Mouse (Mus musculus) heart, embryonic 10.5 days (tissue): Measurements from ENCODE around the gene Batf2. TPM values are rescaled to one million over a fixed set of nuclear protein-coding genes. Genes with fewer than 3 reads are reported as not detected.

Experiments used
- DNase-seq: peaks from one replicate; pipeline ENCODE4 v3.0.0-alpha.2; 2017; ENCODE audit warnings: low spot score
- H3K27ac ChIP-seq: fragments of 300-500 bp; sonication (generic); 2 replicates; pipeline ENCODE4 v1.5.1; 2016; ENCODE audit warnings: mild to moderate bottlenecking
- H3K27me3 ChIP-seq: fragments of 300-500 bp; sonication (generic); 2 replicates; pipeline ENCODE4 v1.6.1; 2016; ENCODE audit warnings: mild to moderate bottlenecking; ENCODE audit not compliant: poor library complexity, insufficient read depth, severe bottlenecking
- H3K36me3 ChIP-seq: fragments of 300-500 bp; sonication (generic); 2 replicates; pipeline ENCODE4 v1.6.1; 2016; ENCODE audit warnings: mild to moderate bottlenecking, moderate library complexity
- H3K4me1 ChIP-seq: fragments of 300-500 bp; sonication (generic); 2 replicates; pipeline ENCODE4 v1.6.1; 2016; ENCODE audit warnings: mild to moderate bottlenecking
- H3K4me3 ChIP-seq: fragments of 300-500 bp; sonication (generic); 2 replicates; pipeline ENCODE4 v1.5.1; 2016; ENCODE audit warnings: mild to moderate bottlenecking, moderate library complexity
- H3K9me3 ChIP-seq: fragments of 300-500 bp; sonication (generic); 2 replicates; pipeline ENCODE4 v1.6.1; 2016; ENCODE audit warnings: mild to moderate bottlenecking, moderate library complexity
- WGBS: fragments of 180-500 bp; shearing (Covaris S2); methylation state at CpG from one replicate; pipeline ENCODE4 v1.1.7; 2016; 5-methylcytosine and 5-hydroxymethylcytosine counted together
- polyA plus RNA-seq: library from polyadenylated mRNA; unstranded; fragments of >200 nt; fragmentation: Nextera tagmentation; extraction: Ambion mirVana; gene quantifications from 2 replicates; pipeline ENCODE4 v1.2.1, GENCODE M21; 2016

The Batf2 gene
- polyA plus RNA-seq, 1 experiment from 2014 or later: not detected

DNA sequence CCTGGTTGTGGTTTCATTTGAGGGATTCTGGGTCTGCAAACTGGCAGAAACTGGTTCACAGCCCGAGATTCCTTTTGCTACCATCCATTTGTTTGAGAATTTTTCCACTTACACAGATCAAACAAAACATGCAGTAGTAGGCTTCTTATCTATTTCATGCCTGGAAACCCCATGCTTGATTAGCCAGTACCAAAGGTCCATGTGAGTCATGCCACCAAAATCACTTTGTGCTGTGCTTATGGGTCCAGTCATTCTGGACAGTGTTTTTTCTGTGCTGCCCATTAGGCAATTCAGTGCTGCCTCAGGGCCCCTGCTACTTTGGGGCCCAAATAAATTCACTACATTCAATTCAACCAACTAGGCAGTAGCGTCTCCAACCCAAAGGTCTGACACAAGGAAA, 63.5 kb downstream of the Batf2 start:
- H3K4me1 ChIP-seq: no peaks in the 10 kb centered on the region
- no peaks in the 10 kb centered on the region for H3K36me3 ChIP-seq
- no peaks in the 10 kb centered on the region for H3K27me3 ChIP-seq
- DNase-seq: no peak
- H3K27ac ChIP-seq: no peak overlapping the region
- no peak overlapping the region for H3K4me3 ChIP-seq
- no peaks in the 10 kb centered on the region for H3K9me3 ChIP-seq
- 77% methylated on average over 2 of the region's 2 CpGs for WGBS

- no peaks in the 10 kb centered on the region for H3K36me3 ChIP-seq
These were observed 65.9 kb downstream of the Batf2 start for GRCm38 (mm10) chr19:6206716-6207115.

DNA sequence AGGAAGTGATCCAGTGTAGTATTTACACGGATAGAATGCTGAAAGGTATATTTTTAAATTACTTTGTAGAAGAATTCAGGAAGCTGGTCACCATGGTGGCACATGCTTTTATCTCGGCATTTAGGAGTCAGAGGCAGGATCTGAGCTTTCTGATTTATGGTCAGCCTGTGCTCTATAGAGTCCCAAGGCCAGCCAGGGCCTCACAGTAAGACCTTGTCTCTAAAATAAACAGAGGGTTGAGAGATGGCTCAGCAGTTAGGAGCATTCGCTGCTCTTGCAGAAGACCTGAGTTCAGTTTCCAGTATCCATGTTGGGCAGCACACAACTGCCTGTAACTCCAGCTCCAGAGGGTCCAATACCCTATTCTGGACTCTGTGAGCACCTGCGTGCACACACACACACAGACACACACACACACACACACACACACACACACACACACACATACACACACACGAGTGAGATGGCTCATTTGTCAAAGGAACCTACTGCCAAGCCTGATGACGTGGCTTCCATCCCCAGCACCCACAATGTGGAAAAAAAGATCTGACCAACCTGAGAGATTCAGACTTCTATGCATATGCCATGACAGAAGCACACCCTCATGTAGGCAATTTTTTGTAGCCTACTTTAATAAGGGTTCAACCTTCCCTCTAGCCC, 75.4 kb downstream of the Batf2 start:
- Histone ChIP-seq H3K36me3 (no peaks in the 10 kb centered on the region), H3K27me3 (no peaks in the 10 kb centered on the region), H3K9me3 (no peaks in the 10 kb centered on the region), H3K27ac (no peak overlapping the region), H3K4me1 (peaks cover 3% of the 10 kb centered on the region; the same call in 1 of the 2 replicates), H3K4me3 (no peak overlapping the region)
- 72% methylated on average over 6 of the region's 6 CpGs for WGBS
- DNase-seq: no peak

More at GRCm38 (mm10) chr19:6206716-6207115, 65.9 kb downstream of the Batf2 start:
- no peaks in the 10 kb centered on the region for H3K4me1 ChIP-seq
- H3K9me3 ChIP-seq: no peaks in the 10 kb centered on the region
- H3K27ac ChIP-seq: no peak overlapping the region
- WGBS: 75% methylated on average over 5 of the region's 5 CpGs
- no peak for DNase-seq
- H3K4me3 ChIP-seq: no peak overlapping the region
- H3K27me3 ChIP-seq: no peaks in the 10 kb centered on the region

DNA sequence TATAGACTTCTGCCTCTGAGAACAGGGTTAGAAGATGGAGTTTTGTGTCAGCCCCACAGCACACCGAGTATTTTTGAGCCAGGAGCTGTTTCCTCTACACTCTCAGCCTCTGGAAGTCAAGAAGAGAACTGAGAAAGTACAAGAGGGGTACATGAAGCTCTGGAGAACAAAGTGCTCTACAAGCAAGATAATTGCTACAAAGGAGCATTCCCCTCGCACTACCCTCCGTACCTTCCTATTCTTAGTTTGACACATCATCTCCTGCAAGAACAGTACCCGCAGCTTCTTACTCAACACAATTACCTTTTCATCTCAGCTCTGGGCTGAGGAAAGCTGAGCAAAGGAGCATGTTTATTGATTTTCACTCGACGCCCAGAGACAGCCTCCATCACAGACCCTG, 77.8 kb downstream of the Batf2 start:
- H3K4me3 ChIP-seq: no peak overlapping the region
- WGBS: 62% methylated on average over 6 of the region's 6 CpGs
- H3K4me1 ChIP-seq: peaks cover 3% of the 10 kb centered on the region; the same call in 1 of the 2 replicates
- H3K27ac ChIP-seq: no peak overlapping the region
- DNase-seq: no peak
- no peaks in the 10 kb centered on the region for H3K36me3 ChIP-seq
- H3K27me3 ChIP-seq: no peaks in the 10 kb centered on the region
- H3K9me3 ChIP-seq: no peaks in the 10 kb centered on the region

Other genes with a start within 250 kb of the Batf2 start
- gene Tigd3, start 246.8 kb upstream of the Batf2 start, polyA plus RNA-seq: 2.4 and 2.9 TPM in 2 replicates
- 134 and 150 TPM in 2 replicates for gene Dpf2, start 228.0 kb upstream of the Batf2 start, polyA plus RNA-seq
- gene Cdc42ep2, start 216.2 kb upstream of the Batf2 start, polyA plus RNA-seq: 5.9 and 7.4 TPM in 2 replicates
- 70.0 and 80.7 TPM in 2 replicates for gene Pola2, start 176.8 kb upstream of the Batf2 start, polyA plus RNA-seq
- gene Slc22a20, start 154.8 kb upstream of the Batf2 start, polyA plus RNA-seq: not detected in 2 replicates
- gene Capn1, start 125.1 kb upstream of the Batf2 start, polyA plus RNA-seq: 7.3 and 7.4 TPM in 2 replicates
- gene Syvn1, start 94.4 kb upstream of the Batf2 start, polyA plus RNA-seq: 25.4 and 31.0 TPM in 2 replicates
- 71.4 and 85.0 TPM in 2 replicates for gene Mrpl49, start 83.2 kb upstream of the Batf2 start, polyA plus RNA-seq
- gene Fau, start 83.1 kb upstream of the Batf2 start, polyA plus RNA-seq: 570 and 662 TPM in 2 replicates
- 26.9 and 33.4 TPM in 2 replicates for gene Znhit2, start 79.8 kb upstream of the Batf2 start, polyA plus RNA-seq
- gene Tm7sf2, start 72.6 kb upstream of the Batf2 start, polyA plus RNA-seq: 13.7 and 18.8 TPM in 2 replicates
- gene Vps51, start 63.8 kb upstream of the Batf2 start, polyA plus RNA-seq: 57.3 and 60.5 TPM in 2 replicates
- not detected in 2 replicates for gene Tmem262, start 61.0 kb upstream of the Batf2 start, polyA plus RNA-seq
- 1.1 and 1.5 TPM in 2 replicates for gene Gm28374, start 58.7 kb upstream of the Batf2 start, polyA plus RNA-seq
- 63.4 and 71.3 TPM in 2 replicates for gene Zfpl1, start 56.0 kb upstream of the Batf2 start, polyA plus RNA-seq
- gene Cdca5, start 56.0 kb upstream of the Batf2 start, polyA plus RNA-seq: 38.9 and 43.5 TPM in 2 replicates
- gene AC131692.1, start 46.6 kb upstream of the Batf2 start, polyA plus RNA-seq: 0.26 and 0.39 TPM in 2 replicates
- 0.52 and 0.59 TPM in 2 replicates for gene Naaladl1, start 35.2 kb upstream of the Batf2 start, polyA plus RNA-seq
- 42.3 and 57.9 TPM in 2 replicates for gene Sac3d1, start 22.3 kb upstream of the Batf2 start, polyA plus RNA-seq
- gene Snx15, start 12.7 kb upstream of the Batf2 start, polyA plus RNA-seq: 22.4 and 25.8 TPM in 2 replicates
- 91.2 and 105 TPM in 2 replicates for gene Arl2, start 565 bp downstream of the Batf2 start, polyA plus RNA-seq
- gene Majin, start 43.4 kb downstream of the Batf2 start, polyA plus RNA-seq: not detected in 2 replicates
- 0.24 TPM in 1 of 2 replicates, not detected in the other for gene Gpha2, start 85.4 kb downstream of the Batf2 start, polyA plus RNA-seq
- gene Ppp2r5b, start 94.9 kb downstream of the Batf2 start, polyA plus RNA-seq: 21.2 and 25.7 TPM in 2 replicates
- gene Atg2a, start 100.7 kb downstream of the Batf2 start, polyA plus RNA-seq: 10.8 and 11.6 TPM in 2 replicates
- 89.6 and 101 TPM in 2 replicates for gene Ehd1, start 135.7 kb downstream of the Batf2 start, polyA plus RNA-seq
- 0.33 and 0.38 TPM in 2 replicates for gene Cdc42bpg, start 165.5 kb downstream of the Batf2 start, polyA plus RNA-seq
- gene Men1, start 194.0 kb downstream of the Batf2 start, polyA plus RNA-seq: 67.2 and 80.8 TPM in 2 replicates
- 12.5 and 15.0 TPM in 2 replicates for gene Map4k2, start 200.2 kb downstream of the Batf2 start, polyA plus RNA-seq
- 129 and 146 TPM in 2 replicates for gene Sf1, start 222.7 kb downstream of the Batf2 start, polyA plus RNA-seq
- 103 and 214 TPM in 2 replicates for gene Pygm, start 243.4 kb downstream of the Batf2 start, polyA plus RNA-seq